In genomic region chr17:32492349-32492980, GRCm38 (mm10) we compare ENCODE assay signal across 7 mouse cellular contexts. TPM values are rescaled to one million over a fixed set of nuclear protein-coding genes. Genes with fewer than 3 reads are reported as not detected.
DNase-seq lines count a peak whose midpoint lies in the region; ATAC-seq and TF ChIP-seq lines count a peak whose summit lies in the region.

No protein-coding gene starts in this region.

- 0 out of 2 replicates have a peak, but pooled peaks have one; percentile 27 for TF ChIP-seq POLR2A in heart, adult 2 months (IDR thresholded peaks at IDR 0.05; ENCODE audit: insufficient read depth, low read depth, low read length)
- TF ChIP-seq POLR2A in lung, adult 2 months (IDR thresholded peaks at IDR 0.05; ENCODE audit: borderline replicate concordance, extremely low read depth, low read depth, low read length): peak; percentile 62; the same call in 1 of the 2 replicates

- peak; percentile 94 for DNase-seq in ZHBTc4 (ENCODE audit: low read depth, low spot score)
- peak; percentile 39 to 58 for DNase-seq in heart, adult 2 months
- DNase-seq in kidney, adult 11 months: peak; percentile 24
- peak; percentile 37 for DNase-seq in lung, adult 2 months
- no peak for DNase-seq in spleen, postnatal 36 days (ENCODE audit: low spot score in 2 of 2)

- no peak overlapping the region for H3K27ac ChIP-seq in heart, adult 2 months
- no peak overlapping the region for H3K27ac ChIP-seq in neural tube, embryonic 15.5 days (replicated peaks)

- H3K4me2 ChIP-seq in neural tube, embryonic 15.5 days: peak overlapping the region; percentile 54

- H3K36me3 ChIP-seq in heart, adult 2 months (ENCODE audit: control insufficient read depth, insufficient read depth, low read length): no peaks in the 10 kb centered on the region
- no peaks in the 10 kb centered on the region for H3K36me3 ChIP-seq in neural tube, embryonic 15.5 days

- WGBS in heart, adult 2 months: 18% methylated on average over 30 of the region's 30 CpGs
- WGBS in lung, adult 2 months: 16% methylated on average over 30 of the region's 30 CpGs
- WGBS in neural tube, embryonic 15.5 days: 8% methylated on average over 30 of the region's 30 CpGs

- H3K9ac ChIP-seq in heart, adult 2 months (ENCODE audit: low read depth, low read length): peak overlapping the region; percentile 58
- H3K9ac ChIP-seq in neural tube, embryonic 15.5 days (replicated peaks): peak overlapping the region; percentile 33

- no peaks in the 10 kb centered on the region for H3K27me3 ChIP-seq in heart, adult 2 months (ENCODE audit: control insufficient read depth, insufficient read depth, low read length)
- peaks cover 15% of the 10 kb centered on the region for H3K27me3 ChIP-seq in neural tube, embryonic 15.5 days (replicated peaks)

- peak; percentile 56 for ATAC-seq in common myeloid progenitor, adult 5-6 weeks (replicated peaks; ENCODE audit: low read depth, poor library complexity, severe bottlenecking)
- ATAC-seq in neural tube, embryonic 15.5 days (ENCODE audit: low FRiP score): peak; percentile 45; the same call in 1 of the 2 replicates

- no peaks in the 10 kb centered on the region for H3K79me2 ChIP-seq in heart, adult 2 months (replicated peaks; ENCODE audit: control insufficient read depth, insufficient read depth, low read length)

- intact Hi-C loops in heart, adult 2 months (cut with DNase I): loop anchor here (5.0 to 10.0 kb wide), 3 partner anchors 55 to 418 kb away; no protein-coding TSS in a partner anchor

- TF ChIP-seq EP300 in heart, adult 2 months (IDR thresholded peaks at IDR 0.05; ENCODE audit: insufficient read depth, low read depth, low read length): no peak

- no peak for TF ChIP-seq CTCF in heart, adult 2 months (IDR thresholded peaks at IDR 0.05)
- TF ChIP-seq CTCF in lung, adult 2 months (IDR thresholded peaks at IDR 0.05; ENCODE audit: insufficient read depth, low read length): no peak

- H3K9me3 ChIP-seq in neural tube, embryonic 15.5 days (replicated peaks): no peaks in the 10 kb centered on the region

- 0 out of 2 replicates have a peak, but pooled peaks cover 1% of the 10 kb centered on the region for H3K4me1 ChIP-seq in heart, adult 2 months (ENCODE audit: control insufficient read depth, insufficient read depth, low read length)
- 0 out of 2 replicates have a peak, but pooled peaks cover 2% of the 10 kb centered on the region for H3K4me1 ChIP-seq in lung, adult 2 months (ENCODE audit: control insufficient read depth, insufficient read depth, low read length)
- peaks cover 4% of the 10 kb centered on the region; the same call in 1 of the 2 replicates for H3K4me1 ChIP-seq in neural tube, embryonic 15.5 days

- H3K4me3 ChIP-seq in heart, adult 2 months: 0 out of 2 replicates have a peak overlapping the region, but pooled peaks have one; percentile 7
- H3K4me3 ChIP-seq in lung, adult 2 months (replicated peaks; ENCODE audit: extremely low read depth, low read depth, low read length): peak overlapping the region; percentile 48
- H3K4me3 ChIP-seq in neural tube, embryonic 15.5 days (replicated peaks): peak overlapping the region; percentile 29

RNA-seq across cellular contexts. Expression of gene Cyp4f17, which starts 13.4 kb away (rescaled TPM):
- total RNA-seq in common myeloid progenitor, adult 5-6 weeks (2017): 0.50 and 2.0 TPM in 2 replicates
- total RNA-seq in heart, adult 2 months (2021): 1 to 10 TPM; 4.5 to 5.4 TPM
- 8.6 and 9.8 TPM in 2 replicates for polyA plus RNA-seq in heart, adult 2 months (2012; rRNA removed)
- 7.8 and 16.8 TPM in 2 replicates for polyA plus RNA-seq in lung, adult 2 months (2012; rRNA removed)
- 10.8 and 12.4 TPM in 2 replicates for polyA plus RNA-seq in neural tube, embryonic 15.5 days (2015; fragmentation: Nextera tagmentation; extraction: Ambion mirVana)

RNA-seq across cellular contexts. Expression of gene Cyp4f39, which starts 39.9 kb away (rescaled TPM):
- 0.73 and 4.2 TPM in 2 replicates for total RNA-seq in common myeloid progenitor, adult 5-6 weeks (2017)
- total RNA-seq in heart, adult 2 months (2021): not detected
- 0.21 TPM in 1 of 2 replicates, not detected in the other for polyA plus RNA-seq in heart, adult 2 months (2012; rRNA removed)
- polyA plus RNA-seq in lung, adult 2 months (2012; rRNA removed): 4.0 and 18.7 TPM in 2 replicates
- polyA plus RNA-seq in neural tube, embryonic 15.5 days (2015; fragmentation: Nextera tagmentation; extraction: Ambion mirVana): 0.65 and 0.74 TPM in 2 replicates

RNA-seq across cellular contexts. Expression of gene Cyp4f16, which starts 43.9 kb away (rescaled TPM):
- total RNA-seq in common myeloid progenitor, adult 5-6 weeks (2017): 9.6 and 11.6 TPM in 2 replicates
- total RNA-seq in heart, adult 2 months (2021): 1 to 10 TPM; 4.5 to 4.7 TPM
- polyA plus RNA-seq in heart, adult 2 months (2012; rRNA removed): 10.2 and 10.5 TPM in 2 replicates
- polyA plus RNA-seq in lung, adult 2 months (2012; rRNA removed): 24.2 and 24.3 TPM in 2 replicates
- polyA plus RNA-seq in neural tube, embryonic 15.5 days (2015; fragmentation: Nextera tagmentation; extraction: Ambion mirVana): 19.1 and 19.4 TPM in 2 replicates

Comparison
In these comparisons a context has a peak if more than half of its experiments do, and no peak if none do; other contexts are left out.
1. DNase-seq: peak in ZHBTc4 (single experiment), heart, adult 2 months (2 of 2), kidney, adult 11 months (single experiment) and lung, adult 2 months (single experiment); none in spleen, postnatal 36 days (0 of 2).
2. Peak in every context shown above with its lines, with median percentiles within 50 percentile points of each other: H3K4me3 ChIP-seq.